Mouse (Mus musculus): Measurements from ENCODE around the gene Smarcad1. TPM values are rescaled to one million over a fixed set of nuclear protein-coding genes. Genes with fewer than 3 reads are reported as not detected.
"Not testable (repeated sequence)": the region's sequence is repeated elsewhere in the genome, so short reads cannot be mapped to it uniquely, and the experiment has no call there.

Smarcad1 gene
- polyA plus RNA-seq, 1 experiment from 2014 or later, result 101 TPM

- Histone ChIP-seq H3K36me3 (ENCODE audit: control insufficient read depth, insufficient read depth, low read length) (peaks cover 79% of the 10 kb centered on the region), H3K4me2 (ENCODE audit: low read length) (no peak overlapping the region), H3K27ac (ENCODE audit: low read depth, low read length) (no peak overlapping the region), H3K9me3 (replicated peaks; ENCODE audit: control insufficient read depth, low read length) (no peaks in the 10 kb centered on the region), H3K27me3 (replicated peaks; ENCODE audit: control insufficient read depth, insufficient read depth, low read length) (no peaks in the 10 kb centered on the region), H3K4me1 (ENCODE audit: control insufficient read depth, insufficient read depth, low read length) (peaks cover 2% of the 10 kb centered on the region), H3K4me3 (ENCODE audit: low read depth, low read length) (no peak overlapping the region), H3K9ac (ENCODE audit: low read length) (no peak overlapping the region)
- ATAC-seq (no peak), DNase-seq (ENCODE audit: low spot score) (no peak)
- WGBS, result 94% methylated on average over 4 of the region's 4 CpGs
Observed at GRCm38 (mm10) chr6:65049100-65049499, 6.7 kb downstream of the Smarcad1 start.

- Histone ChIP-seq H3K4me2 (ENCODE audit: low read length) (no peak overlapping the region), H3K4me3 (ENCODE audit: low read depth, low read length) (no peak overlapping the region), H3K27me3 (replicated peaks; ENCODE audit: control insufficient read depth, insufficient read depth, low read length) (no peaks in the 10 kb centered on the region), H3K36me3 (ENCODE audit: control insufficient read depth, insufficient read depth, low read length) (peaks cover 75% of the 10 kb centered on the region), H3K9me3 (replicated peaks; ENCODE audit: control insufficient read depth, low read length) (no peaks in the 10 kb centered on the region), H3K4me1 (ENCODE audit: control insufficient read depth, insufficient read depth, low read length) (no peaks in the 10 kb centered on the region), H3K27ac (ENCODE audit: low read depth, low read length) (no peak overlapping the region), H3K9ac (ENCODE audit: low read length) (no peak overlapping the region)
- WGBS, result 90% methylated on average over 5 of the region's 5 CpGs
- no peak for ATAC-seq
- DNase-seq (ENCODE audit: low spot score), result no peak
Observed at GRCm38 (mm10) chr6:65056620-65057019, 14.2 kb downstream of the Smarcad1 start.

DNA sequence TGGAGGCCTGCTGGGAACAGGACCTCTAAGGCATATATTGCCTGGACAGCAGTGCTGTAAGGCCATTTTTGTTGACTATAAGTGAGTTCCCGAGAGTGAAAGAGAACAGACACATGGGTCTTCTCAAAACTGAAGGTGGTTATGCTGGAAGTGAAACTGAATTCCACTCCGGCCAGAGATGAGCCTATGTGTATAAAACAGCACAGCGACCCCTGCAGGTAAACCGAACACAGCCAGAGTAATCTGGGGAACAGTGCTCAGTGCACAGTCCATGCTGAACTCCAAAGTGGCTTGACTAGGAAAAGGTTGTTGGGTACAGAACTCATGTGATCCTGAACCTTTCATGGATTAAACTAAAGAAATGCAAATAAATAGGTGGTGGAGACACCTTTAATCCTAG, 14.8 kb downstream of the Smarcad1 start:
- H3K4me1 ChIP-seq (ENCODE audit: control insufficient read depth, insufficient read depth, low read length); H3K4me3 ChIP-seq (ENCODE audit: low read depth, low read length); H3K9ac ChIP-seq (ENCODE audit: low read length); H3K27me3 ChIP-seq (replicated peaks; ENCODE audit: control insufficient read depth, insufficient read depth, low read length); ATAC-seq; DNase-seq (ENCODE audit: low spot score); H3K9me3 ChIP-seq (replicated peaks; ENCODE audit: control insufficient read depth, low read length); H3K27ac ChIP-seq (ENCODE audit: low read depth, low read length); H3K4me2 ChIP-seq (ENCODE audit: low read length): not testable (repeated sequence)
- H3K36me3 ChIP-seq (ENCODE audit: control insufficient read depth, insufficient read depth, low read length), result peaks cover 79% of the 10 kb centered on the region
- 78% methylated on average over 4 of the region's 4 CpGs for WGBS

- H3K36me3 ChIP-seq (ENCODE audit: control insufficient read depth, insufficient read depth, low read length), result peaks cover 78% of the 10 kb centered on the region
- H3K9me3 ChIP-seq (replicated peaks; ENCODE audit: control insufficient read depth, low read length), result no peaks in the 10 kb centered on the region
- H3K4me3 ChIP-seq (ENCODE audit: low read depth, low read length), result no peak overlapping the region
- no peak for ATAC-seq
- H3K9ac ChIP-seq (ENCODE audit: low read length), result no peak overlapping the region
- H3K27me3 ChIP-seq (replicated peaks; ENCODE audit: control insufficient read depth, insufficient read depth, low read length), result no peaks in the 10 kb centered on the region
- DNase-seq (ENCODE audit: low spot score), result no peak
- no peaks in the 10 kb centered on the region for H3K4me1 ChIP-seq (ENCODE audit: control insufficient read depth, insufficient read depth, low read length)
- no peak overlapping the region for H3K4me2 ChIP-seq (ENCODE audit: low read length)
- 76% methylated on average over 1 of the region's 1 CpGs for WGBS
- H3K27ac ChIP-seq (ENCODE audit: low read depth, low read length), result no peak overlapping the region
Observed at GRCm38 (mm10) chr6:65061049-65061448, 18.7 kb downstream of the Smarcad1 start.

- ATAC-seq (no peak), DNase-seq (ENCODE audit: low spot score) (peak; percentile 7)
- 82% methylated on average over 2 of the region's 2 CpGs for WGBS
- H3K27me3 ChIP-seq (replicated peaks; ENCODE audit: control insufficient read depth, insufficient read depth, low read length), result no peaks in the 10 kb centered on the region
- no peak overlapping the region for H3K4me2 ChIP-seq (ENCODE audit: low read length)
- peaks cover 71% of the 10 kb centered on the region for H3K36me3 ChIP-seq (ENCODE audit: control insufficient read depth, insufficient read depth, low read length)
- no peaks in the 10 kb centered on the region for H3K9me3 ChIP-seq (replicated peaks; ENCODE audit: control insufficient read depth, low read length)
- no peak overlapping the region for H3K4me3 ChIP-seq (ENCODE audit: low read depth, low read length)
- no peaks in the 10 kb centered on the region for H3K4me1 ChIP-seq (ENCODE audit: control insufficient read depth, insufficient read depth, low read length)
- no peak overlapping the region for H3K9ac ChIP-seq (ENCODE audit: low read length)
- no peak overlapping the region for H3K27ac ChIP-seq (ENCODE audit: low read depth, low read length)
Observed at GRCm38 (mm10) chr6:65075201-65075600, 32.8 kb downstream of the Smarcad1 start.

DNA sequence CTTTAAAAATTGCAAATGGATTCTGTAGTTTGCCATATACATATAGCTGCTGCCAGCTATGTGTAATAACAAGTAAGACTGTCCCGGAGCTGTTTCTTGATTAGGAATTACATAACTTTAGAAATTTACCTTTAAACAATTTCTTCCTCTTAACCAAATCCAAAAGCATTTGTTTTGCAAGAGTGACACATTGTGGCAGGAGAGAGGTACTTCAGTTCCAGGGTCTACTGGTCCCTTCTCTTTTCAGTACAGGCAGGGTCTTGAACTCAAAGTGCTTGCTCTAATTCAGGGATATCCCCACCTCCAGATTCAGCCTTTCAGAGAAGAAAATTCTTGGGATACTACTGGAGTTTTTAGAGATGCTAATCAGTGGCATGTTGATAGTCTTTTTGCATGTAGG, 36.8 kb downstream of the Smarcad1 start:
- Histone ChIP-seq H3K9me3 (replicated peaks; ENCODE audit: control insufficient read depth, low read length) (no peaks in the 10 kb centered on the region), H3K4me2 (ENCODE audit: low read length) (no peak overlapping the region), H3K9ac (ENCODE audit: low read length) (no peak overlapping the region), H3K27me3 (replicated peaks; ENCODE audit: control insufficient read depth, insufficient read depth, low read length) (no peaks in the 10 kb centered on the region), H3K27ac (ENCODE audit: low read depth, low read length) (no peak overlapping the region), H3K4me1 (ENCODE audit: control insufficient read depth, insufficient read depth, low read length) (no peaks in the 10 kb centered on the region), H3K36me3 (ENCODE audit: control insufficient read depth, insufficient read depth, low read length) (peaks cover 58% of the 10 kb centered on the region), H3K4me3 (ENCODE audit: low read depth, low read length) (no peak overlapping the region)
- no peak for ATAC-seq
- WGBS, result 95% methylated on average over 1 of the region's 1 CpGs
- DNase-seq (ENCODE audit: low spot score), result peak; percentile 46

GRCm38 (mm10) chr6:65114902-65115301, 72.5 kb downstream of the Smarcad1 start:
- no peak overlapping the region for H3K4me2 ChIP-seq (ENCODE audit: low read length)
- no peak overlapping the region for H3K9ac ChIP-seq (ENCODE audit: low read length)
- H3K4me1 ChIP-seq (ENCODE audit: control insufficient read depth, insufficient read depth, low read length), result no peaks in the 10 kb centered on the region
- no peaks in the 10 kb centered on the region for H3K27me3 ChIP-seq (replicated peaks; ENCODE audit: control insufficient read depth, insufficient read depth, low read length)
- H3K36me3 ChIP-seq (ENCODE audit: control insufficient read depth, insufficient read depth, low read length), result peaks cover 71% of the 10 kb centered on the region
- ATAC-seq (no peak), DNase-seq (ENCODE audit: low spot score) (no peak)
- WGBS, result 91% methylated on average over 2 of the region's 2 CpGs
- no peaks in the 10 kb centered on the region for H3K9me3 ChIP-seq (replicated peaks; ENCODE audit: control insufficient read depth, low read length)
- no peak overlapping the region for H3K4me3 ChIP-seq (ENCODE audit: low read depth, low read length)
- H3K27ac ChIP-seq (ENCODE audit: low read depth, low read length), result no peak overlapping the region

DNA sequence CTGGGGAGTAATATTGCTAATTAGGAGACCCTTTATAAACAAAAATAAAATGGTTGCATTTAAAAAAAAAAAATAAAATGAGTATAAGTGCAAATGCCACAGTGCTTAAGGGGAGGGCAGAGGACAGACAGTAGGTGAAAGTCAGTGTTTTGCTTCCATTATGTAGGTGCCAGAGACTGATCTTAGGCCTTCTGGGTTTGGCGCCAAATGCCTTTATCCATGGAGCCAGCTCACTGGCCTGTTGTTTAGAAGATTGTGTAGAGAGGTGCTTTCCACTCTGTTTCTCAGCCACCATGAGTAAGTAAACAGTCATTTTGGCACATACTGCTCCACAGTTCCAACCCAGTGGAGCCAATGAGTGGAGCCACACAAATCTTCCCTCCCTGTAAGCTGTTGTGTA, 75.2 kb downstream of the Smarcad1 start:
- WGBS, result 86% methylated on average over 1 of the region's 1 CpGs
- Histone ChIP-seq H3K9ac (ENCODE audit: low read length) (no peak overlapping the region), H3K4me1 (ENCODE audit: control insufficient read depth, insufficient read depth, low read length) (no peaks in the 10 kb centered on the region), H3K27ac (ENCODE audit: low read depth, low read length) (no peak overlapping the region), H3K4me2 (ENCODE audit: low read length) (no peak overlapping the region), H3K36me3 (ENCODE audit: control insufficient read depth, insufficient read depth, low read length) (peaks cover 72% of the 10 kb centered on the region), H3K4me3 (ENCODE audit: low read depth, low read length) (no peak overlapping the region), H3K9me3 (replicated peaks; ENCODE audit: control insufficient read depth, low read length) (no peaks in the 10 kb centered on the region), H3K27me3 (replicated peaks; ENCODE audit: control insufficient read depth, insufficient read depth, low read length) (no peaks in the 10 kb centered on the region)
- no peak; the same call in 1 of the 2 replicates for ATAC-seq
- DNase-seq (ENCODE audit: low spot score), result no peak

DNA sequence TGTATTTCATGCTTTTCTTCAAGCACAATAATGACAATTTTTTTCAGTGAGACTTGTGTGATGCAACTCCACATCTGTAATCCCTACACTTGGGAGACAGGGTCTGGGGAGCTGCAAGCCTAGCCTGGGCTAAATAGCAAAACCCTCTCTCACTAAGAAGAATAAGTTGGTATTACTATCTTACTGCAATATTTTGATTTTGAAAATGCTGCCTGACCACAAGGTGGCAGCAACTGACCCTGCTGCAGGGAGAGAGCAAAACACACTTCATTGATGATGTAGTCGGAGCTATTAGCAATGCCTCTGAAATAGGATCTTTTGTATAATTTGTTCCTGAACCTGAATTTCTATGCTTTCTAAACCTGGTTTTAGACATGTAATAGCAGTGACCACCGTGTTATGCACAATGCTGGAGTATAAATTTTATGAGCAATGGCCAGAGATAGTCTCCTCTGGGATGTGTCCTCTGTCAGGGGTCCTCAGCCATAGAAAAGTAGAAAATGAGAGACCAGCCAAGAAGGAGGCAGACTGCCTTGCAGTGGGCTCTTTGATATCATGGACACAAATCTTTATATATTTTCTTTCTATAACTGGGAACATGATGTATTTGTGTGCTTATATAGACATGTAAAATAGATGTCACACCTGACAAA, 83.8 kb downstream of the Smarcad1 start:
- no peak overlapping the region for H3K4me3 ChIP-seq (ENCODE audit: low read depth, low read length)
- H3K4me2 ChIP-seq (ENCODE audit: low read length), result no peak overlapping the region
- no peak overlapping the region for H3K9ac ChIP-seq (ENCODE audit: low read length)
- H3K9me3 ChIP-seq (replicated peaks; ENCODE audit: control insufficient read depth, low read length), result no peaks in the 10 kb centered on the region
- H3K27me3 ChIP-seq (replicated peaks; ENCODE audit: control insufficient read depth, insufficient read depth, low read length), result no peaks in the 10 kb centered on the region
- 9% methylated on average over 2 of the region's 2 CpGs for WGBS
- ATAC-seq (peak; percentile 64), DNase-seq (ENCODE audit: low spot score) (peak; percentile 80)
- H3K27ac ChIP-seq (ENCODE audit: low read depth, low read length), result no peak overlapping the region
- peaks cover 2% of the 10 kb centered on the region; the same call in 1 of the 2 replicates for H3K36me3 ChIP-seq (ENCODE audit: control insufficient read depth, insufficient read depth, low read length)
- H3K4me1 ChIP-seq (ENCODE audit: control insufficient read depth, insufficient read depth, low read length), result no peaks in the 10 kb centered on the region
